Mouse (Mus musculus): ENCODE results near the gene Slc22a23. TPM values are rescaled to one million over a fixed set of nuclear protein-coding genes. Genes with fewer than 3 reads are reported as not detected.

Slc22a23 gene
- total RNA-seq, 2 experiments from 2014 or later = 8.5 to 10.2 TPM

DNA sequence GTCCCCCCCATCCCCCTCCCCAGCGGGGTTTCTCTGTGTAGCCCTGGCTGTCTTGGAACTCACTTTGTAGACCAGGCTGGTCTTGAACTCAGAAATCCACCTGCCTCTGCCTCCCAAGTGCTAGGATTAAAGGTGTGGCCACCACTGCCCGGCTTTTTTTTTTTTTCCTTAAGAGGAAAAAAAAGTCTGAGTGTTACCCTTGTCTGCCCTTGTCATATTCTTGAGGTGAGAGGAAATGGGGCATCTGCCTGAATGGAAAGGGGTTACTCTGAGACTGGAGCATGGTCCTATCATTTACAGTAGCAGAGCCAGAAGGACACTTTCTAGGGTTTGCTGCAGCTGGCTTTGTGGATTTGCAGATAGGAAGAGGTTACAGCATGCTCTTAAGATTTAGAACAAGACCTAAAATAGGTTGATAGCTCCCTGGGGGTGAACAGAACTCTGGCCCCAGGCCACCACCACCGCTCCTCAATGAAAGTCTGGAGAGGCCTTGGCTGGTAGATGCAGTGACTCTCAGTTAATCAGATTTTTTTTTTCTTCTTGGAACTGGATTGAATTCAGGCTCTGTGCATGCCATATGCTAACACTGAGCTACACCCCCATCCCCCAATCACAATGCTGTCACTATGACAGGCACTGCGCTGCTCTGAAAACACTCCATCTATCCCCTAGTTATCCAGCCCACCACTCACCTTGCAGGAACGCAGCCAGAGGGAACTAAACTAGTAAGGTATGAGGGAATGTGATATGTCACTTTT lies 191.5 kb downstream of the Slc22a23 start:
- intact Hi-C loops (cut with DNase I) = loop anchor here (1.0 to 2.0 kb wide), 2 partner anchors 77 to 107 kb away; no protein-coding TSS in a partner anchor
- no peak for DNase-seq

DNA sequence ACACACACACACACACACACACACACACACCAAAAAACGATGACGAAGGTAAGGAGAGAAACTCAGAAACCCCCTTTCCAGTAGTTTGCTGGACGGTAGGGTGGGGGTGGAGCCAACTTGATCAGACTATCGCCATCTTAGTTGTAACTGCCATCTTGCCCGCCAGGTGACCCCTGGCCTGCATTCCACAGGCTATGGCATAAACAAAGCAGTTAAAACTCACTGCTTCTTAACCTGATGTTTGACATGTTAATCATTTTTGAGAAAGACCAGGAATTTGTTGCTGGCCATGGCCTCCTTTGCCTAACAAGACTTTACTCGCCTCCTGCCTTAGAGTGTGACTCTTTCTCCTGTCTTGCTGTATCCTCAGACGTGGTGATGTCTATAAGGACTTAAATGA lies 192.3 kb downstream of the Slc22a23 start:
- no peak for DNase-seq
- intact Hi-C loops (cut with DNase I) = no loop called here

DNA sequence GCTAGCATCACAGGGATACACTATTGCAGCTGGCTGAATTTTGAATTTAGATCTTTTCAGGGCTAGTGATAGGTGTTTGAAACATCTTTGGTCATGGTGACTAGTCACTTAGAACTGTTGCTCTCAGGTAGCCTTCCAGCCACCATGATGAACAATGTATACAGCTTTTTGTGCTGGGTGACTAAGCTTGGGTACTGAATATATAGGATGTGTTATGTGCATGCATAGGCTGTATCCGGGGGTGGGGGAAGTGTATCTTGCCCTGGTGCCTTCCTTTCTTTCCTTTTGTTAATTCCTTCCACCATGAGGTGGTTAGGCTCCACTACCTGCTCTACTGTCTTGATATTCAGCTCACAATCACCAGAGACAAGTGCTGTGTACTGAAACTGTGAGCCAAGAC lies 193.6 kb downstream of the Slc22a23 start:
- intact Hi-C loops (cut with DNase I) = no loop called here
- no peak for DNase-seq

DNA sequence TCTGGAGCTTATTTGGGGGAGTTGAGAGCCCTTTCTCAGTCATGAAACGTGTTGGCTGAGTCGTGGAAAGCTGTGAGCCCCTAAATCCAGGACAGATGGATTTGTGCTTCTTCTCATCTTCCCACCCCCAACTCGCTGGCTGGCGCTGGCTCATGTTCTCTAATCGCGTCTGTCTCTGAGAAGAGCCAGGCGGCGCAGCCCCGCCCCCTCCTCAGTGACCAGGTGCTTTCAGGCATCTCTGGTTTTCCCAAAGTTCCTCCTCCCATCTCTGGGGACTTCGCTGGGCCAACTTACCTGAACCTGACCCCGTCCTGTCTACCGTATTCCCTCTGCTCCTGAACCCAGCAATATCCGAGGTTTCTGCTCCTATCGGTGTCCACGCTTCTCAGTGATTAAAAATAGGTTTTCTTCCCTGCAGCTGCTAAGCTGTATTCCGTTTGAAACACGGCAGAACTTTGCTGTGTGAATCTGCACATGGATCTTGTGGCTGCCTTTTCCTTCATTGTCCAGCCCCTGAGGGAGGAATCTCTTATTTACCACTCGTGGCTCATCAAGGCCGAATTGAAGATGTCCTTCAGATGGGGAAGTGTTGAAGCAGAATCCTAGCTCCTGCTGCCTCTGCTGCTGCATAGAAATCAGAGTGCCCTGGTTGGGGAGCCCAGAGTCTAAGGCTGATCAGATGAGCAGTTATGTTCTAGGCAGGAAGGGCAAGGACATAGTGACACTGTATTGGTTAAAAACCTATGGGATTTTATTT lies 194.5 kb downstream of the Slc22a23 start:
- intact Hi-C loops (cut with DNase I) = no loop called here

DNA sequence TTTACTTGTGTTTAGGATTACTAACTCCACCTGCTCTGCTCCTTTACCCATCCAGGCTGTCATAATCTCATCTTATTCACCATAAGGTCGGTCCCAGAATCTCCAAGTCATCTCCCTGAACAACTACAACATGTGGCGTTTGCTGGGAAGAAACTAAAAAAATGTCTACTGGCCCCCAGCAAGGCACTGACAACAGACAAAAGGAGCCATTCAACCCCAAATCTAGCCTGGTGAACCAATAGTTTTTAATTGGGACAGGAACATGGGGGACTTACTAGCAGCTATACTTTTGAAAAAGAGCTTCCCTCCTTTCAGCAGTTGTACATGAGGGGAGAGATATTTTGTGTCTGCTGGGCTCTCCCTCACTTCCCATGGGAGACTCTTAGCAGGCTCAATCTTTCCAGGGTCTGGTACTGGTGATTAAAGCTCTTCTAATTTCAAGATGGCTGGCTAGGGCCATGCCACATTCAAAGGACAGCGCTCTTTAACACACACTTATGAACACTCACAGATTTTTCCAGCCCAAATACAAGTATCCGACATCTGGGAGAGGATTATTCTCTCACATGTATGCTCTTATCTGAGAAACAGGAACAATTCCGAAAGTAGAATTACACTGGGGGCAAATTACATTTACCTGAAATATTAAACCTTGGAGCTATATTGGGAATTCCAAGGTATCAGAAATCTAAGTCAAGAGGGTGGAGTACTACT lies 195.4 kb downstream of the Slc22a23 start:
- intact Hi-C loops (cut with DNase I) = no loop called here
- DNase-seq = no peak

More for the DNA sequence above, 194.5 kb downstream of the Slc22a23 start:
- DNase-seq = no peak

DNA sequence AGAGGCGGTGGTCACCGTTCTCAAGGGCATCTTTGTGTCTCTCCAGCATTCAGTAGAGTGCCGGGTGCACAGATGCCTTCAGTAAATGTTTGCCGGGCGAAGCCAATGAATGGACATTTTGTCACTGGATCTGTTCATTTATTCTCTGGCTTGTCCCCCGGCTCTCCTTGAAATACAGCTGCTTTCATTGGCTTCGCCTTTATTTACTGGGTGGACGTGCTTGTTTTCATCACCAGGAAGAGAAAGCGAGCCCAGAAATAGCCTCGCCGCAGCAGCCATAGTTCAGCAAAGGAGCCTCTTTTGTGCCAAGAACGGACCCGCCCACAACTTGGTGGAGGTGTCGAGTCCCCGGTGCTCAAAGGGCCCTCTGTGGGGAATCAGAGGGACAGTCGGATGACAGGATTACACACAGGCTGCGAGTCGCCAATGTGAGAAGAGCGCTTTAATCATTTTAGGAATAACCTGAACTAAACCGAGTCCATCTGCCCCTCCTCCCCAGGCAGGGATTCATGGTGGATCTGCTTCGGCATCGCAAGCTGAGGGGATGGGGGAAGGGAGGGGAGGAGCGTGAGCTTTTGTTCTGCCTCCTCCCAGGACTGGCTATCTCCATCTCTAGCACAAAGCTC lies 196.1 kb downstream of the Slc22a23 start:
- peak; percentile 39 to 48 for DNase-seq
- intact Hi-C loops (cut with DNase I) = no loop called here

DNA sequence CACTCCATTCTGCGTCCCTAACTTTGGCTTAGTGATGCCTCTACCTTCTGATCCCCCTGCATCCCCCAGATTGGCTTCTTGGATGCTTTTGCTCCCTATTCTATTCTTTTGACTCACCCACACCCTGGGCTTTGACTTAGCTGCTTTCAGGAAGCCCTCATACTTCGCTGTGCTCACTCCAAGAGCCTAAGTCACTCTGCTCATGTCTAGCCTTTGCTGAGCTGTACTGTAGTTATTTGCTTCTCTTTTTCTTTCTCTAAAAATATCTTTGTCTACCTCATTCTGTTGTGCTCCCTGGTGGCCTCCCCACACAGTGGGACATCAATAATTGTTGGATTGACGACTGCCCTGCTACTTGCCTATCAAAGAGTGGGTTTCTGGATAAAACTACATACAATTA lies 196.8 kb downstream of the Slc22a23 start:
- intact Hi-C loops (cut with DNase I) = no loop called here
- DNase-seq = no peak

DNA sequence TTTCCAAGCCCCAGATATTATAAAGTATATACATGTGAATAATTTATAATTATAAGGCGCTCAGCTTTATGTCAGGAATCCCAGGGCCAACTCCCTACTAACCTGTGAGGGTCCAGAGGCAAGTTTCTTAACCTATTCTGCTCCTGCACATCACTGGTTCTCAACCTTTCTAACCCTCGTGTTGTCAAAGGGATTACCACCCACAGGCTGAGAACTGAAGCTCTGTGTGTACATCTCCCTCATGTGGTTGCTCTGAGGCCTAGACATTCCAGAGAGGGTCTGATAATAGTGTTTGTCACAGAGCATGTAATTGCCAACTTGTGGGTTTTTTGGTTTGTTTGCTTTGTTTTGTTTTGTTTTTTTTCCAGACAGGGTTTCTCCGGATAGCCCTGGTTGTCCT lies 198.1 kb downstream of the Slc22a23 start:
- no peak for DNase-seq
- intact Hi-C loops (cut with DNase I) = no loop called here

DNA sequence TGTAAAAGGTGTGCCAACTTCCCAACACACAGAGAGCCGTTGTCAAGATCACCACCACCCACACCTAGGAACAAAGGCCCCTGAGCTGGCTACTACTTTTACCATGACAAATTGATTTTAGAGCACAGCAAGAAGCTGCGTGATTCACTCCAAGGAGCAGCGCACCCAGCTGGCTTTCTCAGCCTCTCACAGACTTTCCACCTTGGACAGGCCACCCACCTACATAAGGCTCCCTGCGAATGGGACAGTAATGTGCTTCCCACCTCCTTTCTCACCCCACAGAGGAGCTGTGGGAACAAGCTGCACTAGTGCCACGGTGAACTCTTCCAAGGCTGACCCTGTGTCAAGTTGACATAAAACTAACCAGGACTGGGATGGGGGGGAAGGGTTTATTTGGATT lies 201.6 kb downstream of the Slc22a23 start:
- intact Hi-C loops (cut with DNase I) = no loop called here
- no peak for DNase-seq

DNA sequence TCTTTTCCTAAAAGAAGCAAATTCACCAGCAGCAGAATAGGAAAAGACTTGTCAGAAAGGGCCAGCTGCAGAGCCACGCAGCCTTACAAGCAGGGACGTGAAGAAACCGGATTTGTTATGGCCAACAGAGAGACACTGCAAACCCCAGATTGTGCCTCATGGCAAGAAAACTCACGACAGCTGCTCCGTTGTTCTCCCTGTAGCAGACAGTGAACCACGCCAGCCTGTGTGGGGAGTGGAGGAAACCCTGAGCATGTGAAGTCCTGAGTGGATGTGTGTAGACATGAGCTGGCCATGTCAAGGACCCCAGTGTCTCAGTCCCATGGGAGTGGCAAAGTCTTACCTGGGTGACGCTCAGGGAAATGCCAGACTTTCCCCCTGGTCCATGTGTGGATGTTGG lies 208.4 kb downstream of the Slc22a23 start:
- no peak for DNase-seq

DNA sequence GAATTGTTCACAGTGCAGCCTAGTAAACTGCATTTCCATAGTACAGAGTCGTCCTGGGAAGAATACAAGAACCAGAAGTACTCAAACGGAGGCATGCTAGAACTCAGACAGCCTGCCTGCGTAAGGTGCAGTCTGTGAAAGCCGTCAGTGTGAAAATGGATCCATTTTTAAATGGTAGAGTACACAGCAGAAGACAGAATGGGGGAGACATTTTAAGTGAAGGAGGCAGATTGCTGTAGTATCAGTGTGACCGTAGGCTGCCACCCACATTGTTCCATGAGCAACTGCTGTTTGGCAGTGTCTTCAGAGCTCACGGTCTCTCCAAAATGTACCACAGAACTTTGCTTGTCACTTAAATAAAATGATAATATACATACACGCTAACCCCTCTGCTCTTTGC lies 210.7 kb downstream of the Slc22a23 start:
- intact Hi-C loops (cut with DNase I) = no loop called here
- DNase-seq = no peak

More for the DNA sequence above, 208.4 kb downstream of the Slc22a23 start:
- intact Hi-C loops (cut with DNase I) = no loop called here

DNA sequence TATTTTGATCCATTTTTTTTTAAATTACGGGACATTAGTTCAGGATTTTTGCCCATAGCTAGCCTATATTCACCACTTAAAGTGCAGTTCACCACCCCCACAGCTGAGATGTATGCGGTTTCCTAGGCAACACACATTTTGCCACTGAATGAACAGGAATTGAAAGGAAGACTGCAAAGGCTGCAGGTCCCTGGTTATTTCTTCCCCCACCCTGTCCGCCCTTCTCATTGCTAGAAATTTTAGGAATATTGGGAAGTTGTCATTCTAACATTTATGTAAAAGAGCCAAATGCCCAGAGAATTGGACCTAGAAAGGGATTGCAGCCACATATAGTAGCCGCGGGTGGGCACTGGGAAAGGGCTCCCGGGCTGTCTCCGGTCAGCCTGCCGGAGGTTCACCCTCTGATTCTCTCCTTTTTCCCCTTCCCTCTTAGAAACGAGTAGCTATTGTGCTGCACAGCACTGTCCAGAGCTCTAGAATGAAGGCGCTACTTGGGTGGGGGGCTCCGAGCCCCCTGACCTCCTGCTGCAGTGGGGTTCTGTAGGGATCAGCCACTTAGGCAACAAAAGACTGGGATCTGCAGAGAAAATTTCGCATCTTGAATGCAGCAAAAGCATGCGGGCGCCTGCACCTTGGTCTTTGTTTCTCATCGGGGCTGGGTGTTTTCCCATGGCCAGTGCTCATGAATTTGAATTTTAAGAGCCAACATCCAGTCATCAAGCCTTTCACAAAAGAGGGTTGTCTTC lies 211.5 kb downstream of the Slc22a23 start:
- intact Hi-C loops (cut with DNase I) = no loop called here

DNA sequence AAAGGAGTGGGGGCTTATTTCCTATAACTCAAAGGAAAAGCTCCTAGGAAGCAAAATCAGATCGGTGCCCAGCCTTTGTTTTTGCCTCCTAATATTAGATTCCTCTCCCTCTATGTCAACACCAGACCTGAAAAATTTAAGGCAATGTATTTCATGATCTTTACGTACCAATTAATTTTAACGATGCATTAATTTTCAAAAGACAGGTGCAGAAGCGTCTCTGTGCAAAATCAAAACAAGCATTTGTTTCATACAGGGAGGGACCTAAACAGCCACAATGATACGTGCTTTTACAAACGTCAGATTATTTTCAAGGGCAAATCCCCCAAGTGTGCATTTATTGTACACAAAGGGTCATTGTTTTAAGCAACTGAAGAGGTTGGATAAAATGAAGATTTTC lies 212.1 kb downstream of the Slc22a23 start:
- intact Hi-C loops (cut with DNase I) = no loop called here
- DNase-seq = no peak

More for the DNA sequence above, 211.5 kb downstream of the Slc22a23 start:
- no peak for DNase-seq

DNA sequence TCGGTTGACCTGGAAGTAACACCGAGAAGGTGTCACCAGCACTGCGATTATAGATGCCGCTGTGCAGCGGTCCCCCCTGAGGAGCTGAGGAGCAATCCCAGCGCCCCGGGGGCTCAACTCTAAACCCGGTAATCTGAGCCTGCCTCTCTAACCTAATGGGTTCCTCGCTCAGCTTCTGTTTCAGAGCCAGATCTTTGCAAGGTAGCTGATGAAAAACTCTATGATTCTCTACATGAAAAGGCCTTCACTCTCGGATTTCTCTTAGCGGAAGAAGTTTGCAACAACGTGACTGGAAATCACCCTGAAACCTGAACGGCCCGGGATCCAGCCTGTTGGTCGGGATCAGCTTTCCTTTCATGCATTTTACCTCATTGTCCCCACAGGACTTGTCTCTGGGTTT lies 212.7 kb downstream of the Slc22a23 start:
- no peak for DNase-seq
- intact Hi-C loops (cut with DNase I) = no loop called here

DNA sequence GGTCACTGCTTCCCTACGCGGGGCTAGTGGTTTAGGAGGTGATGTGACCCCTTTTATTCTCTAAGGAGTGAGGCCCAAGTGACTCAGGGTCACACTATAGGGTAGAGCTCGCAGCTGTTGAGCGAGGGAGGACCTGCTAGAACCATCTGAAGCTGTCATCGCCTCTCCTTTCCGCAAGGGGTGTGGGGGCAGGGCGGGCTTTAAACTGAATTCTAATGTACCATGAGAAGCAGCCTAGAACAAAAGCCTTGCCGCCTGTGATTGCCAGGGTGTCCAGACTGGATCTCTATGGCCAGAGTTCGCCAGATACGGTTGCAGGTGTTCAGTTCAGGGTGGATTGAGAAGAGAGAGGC lies 213.3 kb downstream of the Slc22a23 start:
- no peak for DNase-seq
- intact Hi-C loops (cut with DNase I) = no loop called here

DNA sequence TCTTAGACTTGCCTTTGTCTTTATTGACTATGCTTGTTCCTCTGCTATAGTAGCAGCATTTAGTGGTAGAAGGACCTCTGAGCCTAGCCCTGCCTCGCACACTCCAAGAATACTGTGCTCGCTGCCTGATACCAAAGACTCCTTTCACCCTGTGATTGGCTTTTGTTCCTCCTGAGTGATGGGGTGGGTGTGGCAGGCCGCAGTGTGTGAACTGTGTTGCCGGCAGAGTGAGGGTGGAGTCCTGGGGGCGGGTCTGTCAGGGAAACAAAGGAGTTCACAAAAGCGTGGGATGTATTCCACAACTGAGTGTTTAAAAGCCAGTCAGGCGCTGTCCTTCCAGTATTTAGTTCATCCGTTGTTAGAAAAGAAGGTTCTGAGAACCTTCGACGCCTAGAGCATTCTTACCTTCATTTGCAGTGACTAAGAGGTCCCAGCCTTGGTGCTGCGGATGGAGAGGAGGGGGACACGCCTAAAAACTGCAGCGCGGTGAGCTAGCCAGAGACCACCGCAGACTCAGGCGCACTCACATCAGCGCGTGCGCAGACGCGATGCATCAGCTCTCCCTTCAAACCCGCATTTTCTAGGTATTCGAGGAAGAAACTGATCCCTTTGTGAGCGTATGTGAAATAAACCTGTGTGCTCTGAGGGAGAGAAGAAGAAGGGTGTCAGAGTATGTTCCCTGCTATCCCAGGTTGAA lies 213.8 kb downstream of the Slc22a23 start:
- intact Hi-C loops (cut with DNase I) = no loop called here
- DNase-seq = no peak

DNA sequence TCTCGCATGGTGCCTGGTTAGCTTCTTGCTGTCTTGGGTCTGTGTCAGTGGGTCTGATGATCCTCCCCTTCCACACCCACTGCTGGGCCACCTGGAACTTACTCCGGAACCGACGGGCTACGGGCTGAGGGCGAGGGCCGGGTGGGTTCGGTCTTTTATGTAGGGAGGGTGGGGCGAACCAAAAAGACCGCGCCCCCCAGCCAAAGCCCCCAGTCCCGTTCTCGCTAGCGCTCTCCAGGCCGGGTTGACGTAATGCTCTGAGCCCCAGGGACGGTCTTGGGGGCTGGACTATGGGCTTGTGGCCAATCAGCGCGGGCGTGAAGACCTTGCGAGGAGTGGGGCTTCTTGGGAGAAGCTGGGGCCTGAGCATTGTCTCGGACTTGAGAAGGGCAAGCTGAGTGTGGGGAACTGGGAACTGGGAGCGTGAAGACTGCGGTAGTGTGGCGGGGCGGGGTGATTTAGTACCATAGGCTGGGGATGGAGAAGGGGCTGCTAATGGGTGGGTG lies 214.7 kb downstream of the Slc22a23 start, which contains the start of gene Tubb2b:
TSS of gene Tubb2b (minus strand) at position 241 of the 506 bp plus-strand sequence.
- intact Hi-C loops (cut with DNase I) = no loop called here
- no peak for DNase-seq

DNA sequence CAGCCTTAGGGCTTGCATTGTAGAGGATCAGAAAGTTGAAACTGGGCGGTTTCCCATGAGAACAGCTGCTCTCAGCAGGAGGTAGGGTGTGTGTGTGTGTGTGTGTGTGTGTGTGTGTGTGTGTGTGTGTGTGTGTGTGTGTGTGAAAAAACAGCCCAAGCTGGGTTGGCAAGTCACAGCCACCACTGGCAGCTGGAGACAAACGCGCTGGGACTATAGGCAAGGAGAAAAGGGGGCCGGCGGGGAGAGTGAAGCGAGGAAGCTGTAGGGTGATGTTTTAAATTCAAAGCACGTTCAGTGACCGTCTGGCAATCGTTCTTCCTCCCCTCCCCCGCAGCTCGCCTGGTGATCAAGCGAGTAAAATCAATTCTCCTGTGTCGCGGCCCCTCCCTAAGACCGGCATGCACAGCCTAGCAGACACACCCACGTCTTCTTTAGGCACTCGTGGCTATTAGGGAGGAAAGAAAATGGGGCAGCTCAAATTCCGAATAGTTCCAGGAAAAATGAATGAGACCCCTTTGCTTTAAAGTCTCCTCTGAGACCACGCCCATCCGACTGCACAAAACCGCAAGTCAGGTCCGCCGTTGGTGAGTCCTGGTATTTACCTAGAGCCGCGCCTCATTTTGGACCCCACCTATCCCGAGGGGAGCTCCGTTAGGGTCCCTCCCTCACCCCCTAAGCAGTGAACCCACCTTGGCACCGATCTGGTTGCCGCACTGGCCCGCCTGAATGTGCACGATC lies 215.3 kb downstream of the Slc22a23 start:
- intact Hi-C loops (cut with DNase I) = no loop called here
- DNase-seq = no peak
